Mouse (Mus musculus) R1 (cell line): ENCODE measurements at regions not wholly inside any gene's neighbourhood (a gene's known extent, or its start where the extent isn't known, plus 50 kb on each side); places are given as distances from the start of the nearest gene placed in this dataset.
A peak's percentile ranks its signal among the peaks of the same experiment; 100 is the strongest.

Source experiments
- DNase-seq: peaks from one replicate; pipeline ENCODE4 v3.0.0-alpha.2; 2018; ENCODE audit warnings: low read depth, low spot score

DNA sequence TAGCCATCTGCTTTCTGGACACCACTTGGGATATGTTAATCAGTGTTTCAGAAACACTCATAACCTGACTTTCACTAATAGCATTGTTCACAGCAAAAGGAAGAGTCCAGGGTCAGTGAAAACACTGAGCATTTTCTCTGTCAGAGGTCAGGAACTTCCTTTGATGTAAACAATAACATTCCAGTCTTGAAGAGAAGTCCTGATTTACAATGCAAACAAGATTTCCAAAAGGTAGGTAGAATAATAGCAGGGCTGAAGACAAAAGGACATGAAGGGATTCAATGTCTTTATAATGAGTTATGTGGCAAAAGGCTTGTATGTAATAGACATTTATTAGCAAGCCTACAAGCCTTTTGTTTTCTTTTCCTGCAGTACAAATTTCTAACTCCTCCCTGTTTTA, 549.5 kb upstream of the Mageb16 start:
- peak; percentile 77 for DNase-seq
